8 mouse cellular contexts compared by ENCODE assay signal in the genomic region with DNA sequence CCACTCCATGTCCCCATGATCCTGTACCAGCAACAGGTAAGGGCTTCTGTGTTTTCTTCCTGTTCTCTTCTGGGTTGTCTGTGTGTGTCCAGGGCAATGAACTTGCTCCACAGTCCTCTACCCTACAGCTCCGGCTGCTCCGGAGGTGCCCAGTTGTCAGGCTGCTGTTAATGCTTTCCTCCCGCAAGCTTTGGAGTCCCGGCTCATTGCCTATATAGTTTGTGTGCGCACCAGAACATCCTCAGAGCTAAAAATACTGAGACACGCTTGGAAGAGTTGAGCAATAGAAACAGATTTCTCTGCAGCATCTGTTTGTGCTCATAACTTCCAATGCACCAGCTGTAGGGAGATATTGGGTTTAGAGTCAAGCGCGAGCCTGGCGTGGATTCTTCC. TPM values are rescaled to one million over a fixed set of nuclear protein-coding genes. Genes with fewer than 3 reads are reported as not detected.
DNase-seq lines count a peak whose midpoint lies in the region; ATAC-seq and TF ChIP-seq lines count a peak whose summit lies in the region.

No protein-coding gene starts in this region.

- peak overlapping the region; percentile 95 for H3K4me2 ChIP-seq in intestine, embryonic 14.5 days (ENCODE audit: low read length)
- H3K4me2 ChIP-seq in midbrain, embryonic 16.5 days (ENCODE audit: low read length), result peak overlapping the region; percentile 84

- no peak overlapping the region for H3K27ac ChIP-seq in thymus, adult 2 months (ENCODE audit: control insufficient read depth, insufficient read depth, low read length)
- H3K27ac ChIP-seq in intestine, embryonic 14.5 days (ENCODE audit: low read depth), result no peak overlapping the region
- H3K27ac ChIP-seq in midbrain, embryonic 16.5 days (ENCODE audit: low read length), result peak overlapping the region; percentile 23; the same call in 1 of the 2 replicates

- no peaks in the 10 kb centered on the region for H3K27me3 ChIP-seq in thymus, adult 2 months (ENCODE audit: control insufficient read depth, insufficient read depth, low read length)
- 0 out of 2 replicates have a peak, but pooled peaks cover 2% of the 10 kb centered on the region for H3K27me3 ChIP-seq in intestine, embryonic 14.5 days (replicated peaks; ENCODE audit: control insufficient read depth, insufficient read depth, low read length)
- no peaks in the 10 kb centered on the region for H3K27me3 ChIP-seq in midbrain, embryonic 16.5 days (ENCODE audit: control insufficient read depth, insufficient read depth, low read depth, low read length)

- peak; percentile 79 for ATAC-seq in intestine, embryonic 14.5 days (replicated peaks; ENCODE audit: low FRiP score, low TSS enrichment, low read depth)
- peak; percentile 59; the same call in 1 of the 2 replicates for ATAC-seq in midbrain, embryonic 16.5 days

- 3% methylated on average over 9 of the region's 9 CpGs for WGBS in thymus, adult 2 months
- under 1% methylated on average over 9 of the region's 9 CpGs for WGBS in intestine, embryonic 14.5 days
- under 1% methylated on average over 9 of the region's 9 CpGs for WGBS in midbrain, embryonic 16.5 days

- no peak overlapping the region for H3K4me3 ChIP-seq in thymus, adult 2 months (ENCODE audit: control insufficient read depth, insufficient read depth, low read length)
- peak overlapping the region; percentile 60 for H3K4me3 ChIP-seq in intestine, embryonic 14.5 days (ENCODE audit: low read depth, low read length)
- H3K4me3 ChIP-seq in midbrain, embryonic 16.5 days (ENCODE audit: low read depth, low read length), result peak overlapping the region; percentile 72

- no peaks in the 10 kb centered on the region for H3K9me3 ChIP-seq in intestine, embryonic 14.5 days (ENCODE audit: control insufficient read depth, low read length)
- no peaks in the 10 kb centered on the region for H3K9me3 ChIP-seq in midbrain, embryonic 16.5 days (replicated peaks; ENCODE audit: control insufficient read depth, low read length, poor library complexity, severe bottlenecking)

- peaks cover 11% of the 10 kb centered on the region for H3K4me1 ChIP-seq in thymus, adult 2 months (replicated peaks; ENCODE audit: control insufficient read depth, insufficient read depth, low read length)
- peaks cover 14% of the 10 kb centered on the region for H3K4me1 ChIP-seq in intestine, embryonic 14.5 days (replicated peaks; ENCODE audit: control insufficient read depth, insufficient read depth, low read length)
- no peaks in the 10 kb centered on the region; the same call in 1 of the 2 replicates for H3K4me1 ChIP-seq in midbrain, embryonic 16.5 days (ENCODE audit: control insufficient read depth, insufficient read depth, low read length)

- H3K36me3 ChIP-seq in thymus, adult 2 months (ENCODE audit: control insufficient read depth, insufficient read depth, low read length), result no peaks in the 10 kb centered on the region
- no peaks in the 10 kb centered on the region for H3K36me3 ChIP-seq in intestine, embryonic 14.5 days (ENCODE audit: control insufficient read depth, insufficient read depth, low read length)
- no peaks in the 10 kb centered on the region for H3K36me3 ChIP-seq in midbrain, embryonic 16.5 days (ENCODE audit: control insufficient read depth, insufficient read depth, low read length)

- peak overlapping the region; percentile 39 for H3K9ac ChIP-seq in intestine, embryonic 14.5 days (ENCODE audit: low read length)
- H3K9ac ChIP-seq in midbrain, embryonic 16.5 days (ENCODE audit: low read depth, low read length), result peak overlapping the region; percentile 57

- no peak for TF ChIP-seq POLR2A in thymus, adult 2 months (IDR thresholded peaks at IDR 0.05; ENCODE audit: control insufficient read depth, extremely low read depth, insufficient read depth, low read length, poor library complexity)

- peak; percentile 4 for DNase-seq in embryo, embryonic 11.5 days (ENCODE audit: low read depth, low spot score)
- DNase-seq in embryo, embryonic 11 days, result no peak
- DNase-seq in thymus, postnatal 4 days, result peak; percentile 7
- DNase-seq in thymus, adult 2 months, result no peak
- no peak for DNase-seq in intestine, embryonic 14.5 days (ENCODE audit: low spot score)
- DNase-seq in c-Kit-positive CD71-positive TER-119-positive erythroid progenitor cells, embryonic 14.5 days (ENCODE audit: low spot score), result no peak
- no peak for DNase-seq in cerebellum, adult 9-10 months

- TF ChIP-seq CTCF in thymus, adult 2 months (IDR thresholded peaks at IDR 0.05; ENCODE audit: borderline replicate concordance, control insufficient read depth, extremely low read depth, insufficient read depth, low read length, poor library complexity), result no peak

RNA-seq across cellular contexts. Expression of a gene that starts 0.3 kb away (rescaled TPM):
- polyA plus RNA-seq in thymus, adult 2 months (2012; rRNA removed), result 0.57 and 1.0 TPM in 2 replicates
- polyA plus RNA-seq in intestine, embryonic 14.5 days (2014; fragmentation: Nextera tagmentation; extraction: Ambion mirVana), result 0.48 and 0.57 TPM in 2 replicates
- 1.4 and 1.6 TPM in 2 replicates for polyA plus RNA-seq in midbrain, embryonic 16.5 days (2015; fragmentation: Nextera tagmentation; extraction: Ambion mirVana)

Comparison
In these comparisons a context has a peak if more than half of its experiments do, and no peak if none do; other contexts are left out.
1. DNase-seq: peak in embryo, embryonic 11.5 days (single experiment) and thymus, postnatal 4 days (single experiment); none in embryo, embryonic 11 days (single experiment), thymus, adult 2 months (single experiment), intestine, embryonic 14.5 days (single experiment), c-Kit-positive CD71-positive TER-119-positive erythroid progenitor cells, embryonic 14.5 days (single experiment) and cerebellum, adult 9-10 months (single experiment).